Comparison of ENCODE assay signal across 16 mouse cellular contexts in genomic region chr9:115233721-115234120, GRCm38 (mm10).
"Had no signal": no experiment of that assay in that cellular context is flagged by ENCODE, and none has a peak within 500 bp of the region (broad histone marks: within the 10 kb centered on the region; RNA-seq: fewer than 3 reads in every experiment).

No protein-coding gene starts in this region.

- ATAC-seq: liver, postnatal 0 days; midbrain, embryonic 16.5 days had no signal

- H3K4me3 ChIP-seq: layer of hippocampus, adult 2 months; limb, embryonic 12.5 days; liver, embryonic 13.5 days; midbrain, embryonic 12.5 days; neural tube, embryonic 13.5 days had no signal

- DNase-seq: kidney, adult 18-20 months; kidney, postnatal 10 days; kidney, postnatal 4 days; liver; liver, embryonic 13.5 days; liver, postnatal 0 days; lung, postnatal 36 days; retina, postnatal 1 day; spleen, adult 18-20 months; thymus, adult 2 months; thymus, postnatal 36 days had no signal

- H3K27ac ChIP-seq: layer of hippocampus, adult 2 months; limb, embryonic 12.5 days; liver, embryonic 13.5 days; midbrain, embryonic 12.5 days; neural tube, embryonic 13.5 days had no signal
